Mouse (Mus musculus): Measurements from ENCODE around the gene S1pr4. TPM values are rescaled to one million over a fixed set of nuclear protein-coding genes. Genes with fewer than 3 reads are reported as not detected.

S1pr4 gene
- polyA plus RNA-seq, 1 experiment: 0.04 TPM

GRCm38 (mm10) chr10:81519227-81519977 is 19.5 kb upstream of the S1pr4 start:
- no peaks in the 10 kb centered on the region for H3K36me3 ChIP-seq (ENCODE audit: control insufficient read depth, insufficient read depth, low read length)
- no peak for TF ChIP-seq CTCF (IDR thresholded peaks at IDR 0.05; ENCODE audit: control insufficient read depth, insufficient read depth, insufficient replicate concordance, low read depth, low read length)
- TF ChIP-seq POLR2A (IDR thresholded peaks at IDR 0.05; ENCODE audit: control insufficient read depth, low read depth, low read length): no peak
- no peak overlapping the region for H3K4me3 ChIP-seq (ENCODE audit: control insufficient read depth, low read depth, low read length)

GRCm38 (mm10) chr10:81518546-81518945 is 18.6 kb upstream of the S1pr4 start:
- no peaks in the 10 kb centered on the region for H3K27me3 ChIP-seq (ENCODE audit: control insufficient read depth, insufficient read depth, low read length)
- peaks cover 8% of the 10 kb centered on the region for H3K4me1 ChIP-seq (ENCODE audit: control insufficient read depth, insufficient read depth, low read length)
- H3K27ac ChIP-seq (ENCODE audit: control insufficient read depth, insufficient read depth, low read depth, low read length): no peak overlapping the region
- no peak for TF ChIP-seq POLR2A (IDR thresholded peaks at IDR 0.05; ENCODE audit: control insufficient read depth, low read depth, low read length)
- TF ChIP-seq CTCF (IDR thresholded peaks at IDR 0.05; ENCODE audit: control insufficient read depth, insufficient read depth, insufficient replicate concordance, low read depth, low read length): peak; percentile 36; the same call in 1 of the 2 replicates
- no peak overlapping the region for H3K4me3 ChIP-seq (ENCODE audit: control insufficient read depth, low read depth, low read length)
- H3K36me3 ChIP-seq (ENCODE audit: control insufficient read depth, insufficient read depth, low read length): no peaks in the 10 kb centered on the region

More at GRCm38 (mm10) chr10:81519227-81519977, 19.5 kb upstream of the S1pr4 start:
- Histone ChIP-seq H3K27ac (ENCODE audit: control insufficient read depth, insufficient read depth, low read depth, low read length) (no peak overlapping the region), H3K4me1 (ENCODE audit: control insufficient read depth, insufficient read depth, low read length) (peaks cover 16% of the 10 kb centered on the region), H3K27me3 (ENCODE audit: control insufficient read depth, insufficient read depth, low read length) (no peaks in the 10 kb centered on the region)

GRCm38 (mm10) chr10:81517227-81517626 is 17.3 kb upstream of the S1pr4 start:
- Histone ChIP-seq H3K4me1 (ENCODE audit: control insufficient read depth, insufficient read depth, low read length) (no peaks in the 10 kb centered on the region), H3K27ac (ENCODE audit: control insufficient read depth, insufficient read depth, low read depth, low read length) (no peak overlapping the region), H3K36me3 (ENCODE audit: control insufficient read depth, insufficient read depth, low read length) (no peaks in the 10 kb centered on the region), H3K27me3 (ENCODE audit: control insufficient read depth, insufficient read depth, low read length) (no peaks in the 10 kb centered on the region), H3K4me3 (ENCODE audit: control insufficient read depth, low read depth, low read length) (no peak overlapping the region)
- TF ChIP-seq CTCF (IDR thresholded peaks at IDR 0.05; ENCODE audit: control insufficient read depth, insufficient read depth, insufficient replicate concordance, low read depth, low read length) (no peak), POLR2A (IDR thresholded peaks at IDR 0.05; ENCODE audit: control insufficient read depth, low read depth, low read length) (no peak)

GRCm38 (mm10) chr10:81513798-81514197 is 13.9 kb upstream of the S1pr4 start:
- Histone ChIP-seq H3K36me3 (ENCODE audit: control insufficient read depth, insufficient read depth, low read length) (no peaks in the 10 kb centered on the region), H3K27me3 (ENCODE audit: control insufficient read depth, insufficient read depth, low read length) (no peaks in the 10 kb centered on the region), H3K4me1 (ENCODE audit: control insufficient read depth, insufficient read depth, low read length) (peaks cover 3% of the 10 kb centered on the region; the same call in 1 of the 2 replicates), H3K4me3 (ENCODE audit: control insufficient read depth, low read depth, low read length) (no peak overlapping the region), H3K27ac (ENCODE audit: control insufficient read depth, insufficient read depth, low read depth, low read length) (no peak overlapping the region)
- TF ChIP-seq CTCF (IDR thresholded peaks at IDR 0.05; ENCODE audit: control insufficient read depth, insufficient read depth, insufficient replicate concordance, low read depth, low read length) (peak; percentile 19; the same call in 1 of the 2 replicates), POLR2A (IDR thresholded peaks at IDR 0.05; ENCODE audit: control insufficient read depth, low read depth, low read length) (no peak)

- Histone ChIP-seq H3K4me1 (ENCODE audit: control insufficient read depth, insufficient read depth, low read length) (peaks cover 3% of the 10 kb centered on the region; the same call in 1 of the 2 replicates), H3K36me3 (ENCODE audit: control insufficient read depth, insufficient read depth, low read length) (no peaks in the 10 kb centered on the region), H3K27ac (ENCODE audit: control insufficient read depth, insufficient read depth, low read depth, low read length) (no peak overlapping the region), H3K27me3 (ENCODE audit: control insufficient read depth, insufficient read depth, low read length) (no peaks in the 10 kb centered on the region), H3K4me3 (ENCODE audit: control insufficient read depth, low read depth, low read length) (no peak overlapping the region)
- no peak for TF ChIP-seq POLR2A (IDR thresholded peaks at IDR 0.05; ENCODE audit: control insufficient read depth, low read depth, low read length)
- no peak for TF ChIP-seq CTCF (IDR thresholded peaks at IDR 0.05; ENCODE audit: control insufficient read depth, insufficient read depth, insufficient replicate concordance, low read depth, low read length)
These were observed 10.4 kb upstream of the S1pr4 start for GRCm38 (mm10) chr10:81510246-81510810.

- TF ChIP-seq CTCF (IDR thresholded peaks at IDR 0.05; ENCODE audit: control insufficient read depth, insufficient read depth, insufficient replicate concordance, low read depth, low read length) (no peak), POLR2A (IDR thresholded peaks at IDR 0.05; ENCODE audit: control insufficient read depth, low read depth, low read length) (no peak)
- Histone ChIP-seq H3K27me3 (ENCODE audit: control insufficient read depth, insufficient read depth, low read length) (no peaks in the 10 kb centered on the region), H3K27ac (ENCODE audit: control insufficient read depth, insufficient read depth, low read depth, low read length) (no peak overlapping the region), H3K4me1 (ENCODE audit: control insufficient read depth, insufficient read depth, low read length) (peaks cover 6% of the 10 kb centered on the region; the same call in 1 of the 2 replicates), H3K4me3 (ENCODE audit: control insufficient read depth, low read depth, low read length) (no peak overlapping the region), H3K36me3 (ENCODE audit: control insufficient read depth, insufficient read depth, low read length) (no peaks in the 10 kb centered on the region)
These were observed 8.0 kb upstream of the S1pr4 start for GRCm38 (mm10) chr10:81507691-81508489.

GRCm38 (mm10) chr10:81507095-81507494 is 7.2 kb upstream of the S1pr4 start:
- H3K27ac ChIP-seq (ENCODE audit: control insufficient read depth, insufficient read depth, low read depth, low read length): no peak overlapping the region
- no peaks in the 10 kb centered on the region for H3K27me3 ChIP-seq (ENCODE audit: control insufficient read depth, insufficient read depth, low read length)
- TF ChIP-seq POLR2A (IDR thresholded peaks at IDR 0.05; ENCODE audit: control insufficient read depth, low read depth, low read length): no peak
- TF ChIP-seq CTCF (IDR thresholded peaks at IDR 0.05; ENCODE audit: control insufficient read depth, insufficient read depth, insufficient replicate concordance, low read depth, low read length): no peak
- no peaks in the 10 kb centered on the region for H3K36me3 ChIP-seq (ENCODE audit: control insufficient read depth, insufficient read depth, low read length)
- H3K4me3 ChIP-seq (ENCODE audit: control insufficient read depth, low read depth, low read length): no peak overlapping the region
- H3K4me1 ChIP-seq (ENCODE audit: control insufficient read depth, insufficient read depth, low read length): peaks cover 7% of the 10 kb centered on the region; the same call in 1 of the 2 replicates
